Mouse (Mus musculus) neutrophil, adult 5-6 weeks (primary cell): ENCODE data around the gene Psma4. TPM values are rescaled to one million over a fixed set of nuclear protein-coding genes. Genes with fewer than 3 reads are reported as not detected.

Experiments used
- ATAC-seq: fragments of 151-379, 151-347 bp; 2 replicates; pipeline ENCODE4 v1.8.0; 2017; ENCODE audit warnings: mild to moderate bottlenecking, moderate TSS enrichment; ENCODE audit not compliant: insufficient number of reproducible peaks, poor library complexity, low FRiP score, severe bottlenecking; ENCODE audit errors: extremely low read depth
- total RNA-seq: library from RNA; stranded (forward); fragments of 200-1000 nt; gene quantifications from 2 replicates; pipeline ENCODE4 v1.2.3, GENCODE M21; 2017

The Psma4 gene
- total RNA-seq, 1 experiment from 2014 or later = 114 TPM

DNA sequence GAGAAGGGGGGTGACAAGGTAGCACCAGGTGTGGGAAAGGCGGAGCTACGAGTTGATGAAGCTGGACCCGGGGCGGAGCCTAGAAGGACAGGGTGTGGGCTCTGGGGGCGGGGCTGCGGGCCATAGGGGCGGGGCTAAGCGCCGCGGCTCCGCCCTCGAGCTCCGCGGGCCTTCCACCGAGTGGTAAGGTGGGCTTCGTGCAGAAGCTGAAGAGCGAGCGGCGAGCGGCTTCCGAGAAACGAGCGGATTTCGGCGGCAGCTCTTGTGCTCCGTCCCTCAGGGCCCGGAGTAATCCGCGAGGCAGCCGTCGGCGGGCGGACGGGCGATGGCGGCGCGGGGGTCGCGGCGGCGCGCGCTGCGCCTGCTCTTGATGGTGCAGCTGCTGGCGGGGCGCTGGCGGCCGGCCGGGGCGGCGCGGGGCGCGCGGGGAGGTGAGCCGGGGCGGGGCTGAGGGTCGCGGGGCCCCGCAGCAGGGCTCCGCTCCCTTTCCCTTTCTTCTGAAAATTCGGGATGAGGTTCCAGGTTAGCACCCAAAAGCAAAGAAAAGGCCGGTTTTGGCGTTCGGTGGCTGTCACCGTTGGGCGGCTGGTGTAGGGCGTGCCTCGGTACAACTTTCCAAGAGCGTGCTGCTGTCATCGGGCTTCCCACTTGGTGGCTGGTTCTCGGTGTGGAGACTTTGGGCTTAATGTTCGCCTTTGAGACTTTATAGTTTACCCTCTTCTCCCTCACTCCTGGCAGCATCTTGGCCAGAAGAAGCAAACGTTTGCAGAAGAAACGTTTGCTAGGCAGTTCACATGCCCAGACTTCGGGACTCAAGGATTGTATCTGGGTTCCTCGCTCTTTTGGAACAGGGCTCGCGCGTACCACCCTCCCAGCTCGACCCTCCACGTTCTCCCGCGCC lies 31.0 kb downstream of the Psma4 start:
- no peak for ATAC-seq

DNA sequence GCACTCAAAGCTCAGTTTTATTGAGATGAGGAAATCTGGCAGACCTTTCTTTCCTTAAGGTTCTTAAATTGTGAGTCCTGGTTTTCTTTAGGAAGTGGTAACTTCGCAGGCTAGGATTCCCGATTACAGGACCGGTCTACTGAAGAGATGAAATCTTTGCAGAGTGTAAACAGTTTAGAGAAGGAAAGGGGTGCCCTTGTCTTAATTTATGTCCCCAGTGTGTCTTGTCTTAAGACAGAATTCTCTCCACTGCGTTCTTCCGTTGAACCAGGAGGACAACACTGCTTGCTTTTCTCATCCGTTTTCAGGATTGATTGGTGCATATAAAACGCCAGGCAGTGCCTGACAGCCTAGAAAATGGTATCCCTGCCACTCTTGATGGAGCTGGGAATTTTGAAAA lies 31.8 kb downstream of the Psma4 start:
- no peak for ATAC-seq

DNA sequence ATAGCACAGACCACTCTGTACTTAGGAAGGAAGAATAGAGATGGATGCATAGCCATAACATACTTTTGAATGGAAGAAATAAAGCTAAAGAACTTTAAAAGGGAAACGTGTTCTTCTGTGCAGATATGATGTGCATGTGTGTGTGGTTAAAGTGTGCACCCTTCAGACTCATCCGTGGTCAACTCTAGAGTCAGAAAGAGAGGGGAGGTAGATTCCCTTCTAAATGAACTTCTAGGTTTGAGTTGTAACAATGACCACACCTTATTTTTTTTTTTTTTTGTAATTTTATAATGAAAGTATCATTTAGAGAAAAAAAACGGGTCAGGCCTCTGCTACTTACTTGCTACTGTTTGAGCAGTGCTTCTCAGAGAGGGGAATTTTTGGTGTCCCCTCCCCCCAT lies 39.8 kb downstream of the Psma4 start:
- no peak for ATAC-seq

DNA sequence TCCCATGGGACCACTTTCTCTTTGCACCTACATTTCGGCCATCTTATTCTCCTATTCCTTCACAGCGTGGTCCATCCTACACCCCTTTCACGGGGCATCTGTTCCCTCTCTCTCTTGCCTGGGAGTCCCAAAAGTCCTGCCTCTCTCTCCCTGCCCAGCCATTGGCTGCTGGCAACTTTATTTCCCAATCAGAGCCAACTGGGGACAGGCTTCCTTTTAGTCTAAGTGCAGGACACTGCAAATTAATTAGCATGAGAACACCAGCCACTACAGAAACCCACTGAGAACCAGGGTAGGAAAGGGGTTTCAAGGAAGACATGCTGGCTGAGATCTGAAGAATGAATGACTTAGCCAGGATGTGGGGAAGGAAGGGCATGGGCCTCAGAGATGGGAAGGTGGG lies 43.8 kb downstream of the Psma4 start:
- ATAC-seq = no peak

DNA sequence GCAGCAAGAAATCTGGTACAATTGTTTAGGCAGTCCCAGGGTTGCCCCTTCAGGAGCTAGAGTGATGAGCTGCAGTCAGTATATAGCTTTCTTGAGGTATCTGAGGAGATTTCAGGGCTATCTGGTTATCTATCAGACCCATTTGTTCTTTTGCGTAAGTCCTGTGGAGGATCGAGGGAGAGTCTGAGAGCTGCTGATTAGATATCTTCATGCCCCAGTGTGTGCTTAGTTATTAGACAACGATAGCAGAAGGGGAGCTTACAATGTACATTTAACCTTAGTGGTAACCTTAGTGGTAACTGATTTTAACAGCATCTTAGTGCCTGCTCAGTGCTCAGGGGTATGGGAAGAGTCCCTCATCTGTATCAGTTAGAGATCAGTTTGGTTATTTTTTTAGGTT lies 45.1 kb downstream of the Psma4 start:
- no peak for ATAC-seq

DNA sequence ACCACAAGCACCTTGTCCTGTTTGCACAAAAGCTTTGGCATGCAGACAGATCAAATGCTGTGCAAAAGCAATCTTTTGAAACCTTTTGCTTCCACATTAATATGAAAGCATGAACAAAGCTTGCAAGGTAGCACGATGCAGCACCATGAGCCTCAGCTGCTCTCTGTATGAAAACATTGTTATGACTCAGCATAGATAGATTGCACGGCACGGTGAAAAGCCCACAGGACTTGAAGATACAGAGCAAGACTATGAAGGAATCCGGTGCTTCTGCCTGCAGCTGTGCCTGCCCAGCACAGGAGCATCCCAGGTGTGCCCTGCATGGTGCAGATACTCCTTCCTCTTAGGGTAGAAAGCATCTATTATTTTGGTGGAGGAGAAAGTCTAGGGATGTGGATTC lies 53.0 kb downstream of the Psma4 start:
- ATAC-seq = no peak

Other genes starting within 250 kb of the Psma4 start
- gene Wdr61, start 216.3 kb upstream of the Psma4 start, total RNA-seq = 22.5 and 29.2 TPM in 2 replicates
- gene Crabp1, start 186.0 kb upstream of the Psma4 start, total RNA-seq = not detected in 2 replicates
- gene Ireb2, start 87.0 kb upstream of the Psma4 start, total RNA-seq = 42.1 and 49.6 TPM in 2 replicates
- gene Hykk, start 33.5 kb upstream of the Psma4 start, total RNA-seq = 0.23 and 0.37 TPM in 2 replicates
- gene AY074887, start 208 bp downstream of the Psma4 start, total RNA-seq = not detected in 2 replicates
- not detected in 2 replicates for gene Chrna5, start 30.1 kb downstream of the Psma4 start, total RNA-seq
- gene Chrna3, start 75.8 kb downstream of the Psma4 start, total RNA-seq = not detected in 2 replicates
- not detected in 2 replicates for gene Chrnb4, start 98.0 kb downstream of the Psma4 start, total RNA-seq
- 32.9 and 37.0 TPM in 2 replicates for gene Ube2q2, start 198.1 kb downstream of the Psma4 start, total RNA-seq